Mouse (Mus musculus): ENCODE data around the gene Aldoc. TPM values are rescaled to one million over a fixed set of nuclear protein-coding genes. Genes with fewer than 3 reads are reported as not detected.

The Aldoc gene
- polyA plus RNA-seq, 1 experiment from 2014 or later: 8.8 TPM

Other genes with a start within 250 kb of the Aldoc start
- gene Eral1, start 242.6 kb upstream of the Aldoc start, polyA plus RNA-seq (2014; fragmentation: Nextera tagmentation; extraction: Ambion mirVana): 39.0 and 40.8 TPM in 2 replicates
- gene Fam222b, start 228.3 kb upstream of the Aldoc start, polyA plus RNA-seq (2014; fragmentation: Nextera tagmentation; extraction: Ambion mirVana): 13.9 and 17.3 TPM in 2 replicates
- 53.8 and 57.6 TPM in 2 replicates for gene Traf4, start 157.4 kb upstream of the Aldoc start, polyA plus RNA-seq (2014; fragmentation: Nextera tagmentation; extraction: Ambion mirVana)
- 13.1 and 14.3 TPM in 2 replicates for gene Nek8, start 146.3 kb upstream of the Aldoc start, polyA plus RNA-seq (2014; fragmentation: Nextera tagmentation; extraction: Ambion mirVana)
- gene Tlcd1, start 146.3 kb upstream of the Aldoc start, polyA plus RNA-seq (2014; fragmentation: Nextera tagmentation; extraction: Ambion mirVana): 52.5 and 57.5 TPM in 2 replicates
- 1,588 and 1,766 TPM in 2 replicates for gene Rpl23a, start 139.4 kb upstream of the Aldoc start, polyA plus RNA-seq (2014; fragmentation: Nextera tagmentation; extraction: Ambion mirVana)
- 42.6 and 45.3 TPM in 2 replicates for gene Rab34, start 134.5 kb upstream of the Aldoc start, polyA plus RNA-seq (2014; fragmentation: Nextera tagmentation; extraction: Ambion mirVana)
- 1.6 and 2.5 TPM in 2 replicates for gene Proca1, start 129.6 kb upstream of the Aldoc start, polyA plus RNA-seq (2014; fragmentation: Nextera tagmentation; extraction: Ambion mirVana)
- gene Sdf2, start 77.2 kb upstream of the Aldoc start, polyA plus RNA-seq (2014; fragmentation: Nextera tagmentation; extraction: Ambion mirVana): 47.4 and 48.7 TPM in 2 replicates
- 30.9 and 32.9 TPM in 2 replicates for gene Supt6, start 77.0 kb upstream of the Aldoc start, polyA plus RNA-seq (2014; fragmentation: Nextera tagmentation; extraction: Ambion mirVana)
- 59.5 and 62.2 TPM in 2 replicates for gene 2610507B11Rik, start 61.2 kb upstream of the Aldoc start, polyA plus RNA-seq (2014; fragmentation: Nextera tagmentation; extraction: Ambion mirVana)
- 0.18 and 0.36 TPM in 2 replicates for gene BC030499, start 32.1 kb upstream of the Aldoc start, polyA plus RNA-seq (2014; fragmentation: Nextera tagmentation; extraction: Ambion mirVana)
- gene Spag5, start 21.4 kb upstream of the Aldoc start, polyA plus RNA-seq (2014; fragmentation: Nextera tagmentation; extraction: Ambion mirVana): 48.3 and 50.3 TPM in 2 replicates
- gene Pigs, start 5.4 kb downstream of the Aldoc start, polyA plus RNA-seq (2014; fragmentation: Nextera tagmentation; extraction: Ambion mirVana): 63.6 and 68.2 TPM in 2 replicates
- gene Unc119, start 20.5 kb downstream of the Aldoc start, polyA plus RNA-seq (2014; fragmentation: Nextera tagmentation; extraction: Ambion mirVana): 68.9 and 72.7 TPM in 2 replicates
- not detected in 2 replicates for gene Foxn1, start 63.6 kb downstream of the Aldoc start, polyA plus RNA-seq (2014; fragmentation: Nextera tagmentation; extraction: Ambion mirVana)
- not detected in 2 replicates for gene Slc13a2, start 99.2 kb downstream of the Aldoc start, polyA plus RNA-seq (2014; fragmentation: Nextera tagmentation; extraction: Ambion mirVana)
- gene Slc46a1, start 142.7 kb downstream of the Aldoc start, polyA plus RNA-seq (2014; fragmentation: Nextera tagmentation; extraction: Ambion mirVana): 9.8 and 12.1 TPM in 2 replicates
- 0.44 and 0.71 TPM in 2 replicates for gene Sarm1, start 174.8 kb downstream of the Aldoc start, polyA plus RNA-seq (2014; fragmentation: Nextera tagmentation; extraction: Ambion mirVana)
- 220 and 245 TPM in 2 replicates for gene Vtn, start 176.1 kb downstream of the Aldoc start, polyA plus RNA-seq (2014; fragmentation: Nextera tagmentation; extraction: Ambion mirVana)
- gene Sebox, start 180.5 kb downstream of the Aldoc start, polyA plus RNA-seq (2014; fragmentation: Nextera tagmentation; extraction: Ambion mirVana): 0.21 and 0.32 TPM in 2 replicates
- gene Tmem199, start 189.2 kb downstream of the Aldoc start, polyA plus RNA-seq (2014; fragmentation: Nextera tagmentation; extraction: Ambion mirVana): 59.9 and 61.9 TPM in 2 replicates
- gene Poldip2, start 189.2 kb downstream of the Aldoc start, polyA plus RNA-seq (2014; fragmentation: Nextera tagmentation; extraction: Ambion mirVana): 151 and 154 TPM in 2 replicates
- gene Tnfaip1, start 213.4 kb downstream of the Aldoc start, polyA plus RNA-seq (2014; fragmentation: Nextera tagmentation; extraction: Ambion mirVana): 42.1 and 42.2 TPM in 2 replicates
- 112 and 114 TPM in 2 replicates for gene Ift20, start 213.4 kb downstream of the Aldoc start, polyA plus RNA-seq (2014; fragmentation: Nextera tagmentation; extraction: Ambion mirVana)
- gene Tmem97, start 227.8 kb downstream of the Aldoc start, polyA plus RNA-seq (2014; fragmentation: Nextera tagmentation; extraction: Ambion mirVana): 173 and 183 TPM in 2 replicates

All from liver, embryonic 11.5 days (tissue).